Mouse (Mus musculus): Measurements from ENCODE around the gene Mrps14. TPM values are rescaled to one million over a fixed set of nuclear protein-coding genes. Genes with fewer than 3 reads are reported as not detected.

Gene Mrps14
- total RNA-seq, 4 experiments from 2014 or later: 101 to 106 (median 101) TPM

GRCm38 (mm10) chr1:160227196-160227595 is 32.2 kb downstream of the Mrps14 start:
- no peak for DNase-seq (ENCODE audit: low spot score)

GRCm38 (mm10) chr1:160227850-160228249 is 32.8 kb downstream of the Mrps14 start:
- no peak for DNase-seq (ENCODE audit: low spot score)

- peak; percentile 56 for DNase-seq (ENCODE audit: low spot score)
These were observed 36.0 kb downstream of the Mrps14 start for GRCm38 (mm10) chr1:160231013-160231412.

GRCm38 (mm10) chr1:160232113-160232512 is 37.1 kb downstream of the Mrps14 start:
- DNase-seq (ENCODE audit: low spot score): no peak

GRCm38 (mm10) chr1:160233921-160234320 is 38.9 kb downstream of the Mrps14 start:
- peak; percentile 22 for DNase-seq (ENCODE audit: low spot score)

- no peak for DNase-seq (ENCODE audit: low spot score)
These were observed 43.0 kb downstream of the Mrps14 start for GRCm38 (mm10) chr1:160237981-160238380.

- no peak for DNase-seq (ENCODE audit: low spot score)
These were observed 43.9 kb downstream of the Mrps14 start for GRCm38 (mm10) chr1:160238852-160239443.

GRCm38 (mm10) chr1:160240091-160240490 is 45.1 kb downstream of the Mrps14 start:
- DNase-seq (ENCODE audit: low spot score): no peak

GRCm38 (mm10) chr1:160244689-160245088 is 49.7 kb downstream of the Mrps14 start:
- DNase-seq (ENCODE audit: low spot score): no peak

GRCm38 (mm10) chr1:160245954-160246353 is 50.9 kb downstream of the Mrps14 start:
- no peak for DNase-seq (ENCODE audit: low spot score)

GRCm38 (mm10) chr1:160246844-160247243 is 51.8 kb downstream of the Mrps14 start:
- no peak for DNase-seq (ENCODE audit: low spot score)

- no peak for DNase-seq (ENCODE audit: low spot score)
These were observed 52.5 kb downstream of the Mrps14 start for GRCm38 (mm10) chr1:160247473-160247872.

- DNase-seq (ENCODE audit: low spot score): no peak
These were observed 54.8 kb downstream of the Mrps14 start for GRCm38 (mm10) chr1:160249786-160250185.

GRCm38 (mm10) chr1:160250782-160251181 is 55.8 kb downstream of the Mrps14 start:
- no peak for DNase-seq (ENCODE audit: low spot score)

GRCm38 (mm10) chr1:160251388-160252007 is 56.5 kb downstream of the Mrps14 start:
- DNase-seq (ENCODE audit: low spot score): no peak

Other genes with a start within 250 kb of the Mrps14 start
- 10 to 100 TPM; 19.6 to 23.7 (median 20.2) TPM for gene 4930523C07Rik, start 150.8 kb upstream of the Mrps14 start, total RNA-seq (2022)
- not detected for gene Tnn, start 41.6 kb upstream of the Mrps14 start, total RNA-seq (2022)
- gene Cacybp, start 17.7 kb downstream of the Mrps14 start, total RNA-seq (2022): 10 to 100 TPM; 58.8 to 76.3 (median 71.7) TPM